Mouse (Mus musculus) lung, embryonic 15.5 days (tissue): Measurements from ENCODE around the gene Zfp503. TPM values are rescaled to one million over a fixed set of nuclear protein-coding genes. Genes with fewer than 3 reads are reported as not detected.

Source experiments
- ATAC-seq: fragments of 200-750 bp; cut with Nextera tagmentation; 2 replicates; pipeline ENCODE4 v1.8.0; 2017; ENCODE audit warnings: moderate number of reproducible peaks, borderline replicate concordance; ENCODE audit not compliant: low FRiP score, low TSS enrichment; ENCODE audit errors: extremely low read depth
- H3K27ac ChIP-seq: fragments of 300-500 bp; sonication (generic); 2 replicates; pipeline ENCODE4 v1.5.1; 2015; ENCODE audit warnings: moderate library complexity, mild to moderate bottlenecking, inconsistent platforms
- H3K27me3 ChIP-seq: fragments of 300-500 bp; sonication (generic); 2 replicates; pipeline ENCODE4 v1.6.1; 2015; ENCODE audit warnings: inconsistent platforms
- H3K36me3 ChIP-seq: fragments of 300-500 bp; sonication (generic); 2 replicates; pipeline ENCODE4 v1.6.1; 2015; ENCODE audit warnings: inconsistent platforms
- H3K4me1 ChIP-seq: fragments of 300-500 bp; sonication (generic); 2 replicates; pipeline ENCODE4 v1.6.1; 2015; ENCODE audit warnings: inconsistent platforms
- H3K4me2 ChIP-seq: fragments of 300-500 bp; sonication (generic); 2 replicates; pipeline ENCODE4 v1.6.1; 2015; ENCODE audit warnings: inconsistent platforms, mild to moderate bottlenecking, moderate library complexity
- H3K4me3 ChIP-seq: fragments of 300-500 bp; sonication (generic); 2 replicates; pipeline ENCODE4 v1.5.1; 2015; ENCODE audit warnings: mild to moderate bottlenecking, inconsistent platforms
- H3K9ac ChIP-seq: fragments of 300-500 bp; sonication (generic); 2 replicates; pipeline ENCODE4 v1.6.1; 2015; ENCODE audit warnings: inconsistent platforms
- H3K9me3 ChIP-seq: fragments of 300-500 bp; sonication (generic); 2 replicates; pipeline ENCODE4 v1.6.1; 2016; ENCODE audit warnings: inconsistent platforms
- WGBS: fragments of 180-500 bp; shearing (Covaris S2); methylation state at CpG from one replicate; pipeline ENCODE4 v1.1.7; 2015; 5-methylcytosine and 5-hydroxymethylcytosine counted together
- microRNA-seq: library from miRNA; unstranded; fragments of <30 nt; microRNA quantifications from one replicate; pipeline ENCODE4, GENCODE M21; 2016
- polyA plus RNA-seq: library from polyadenylated mRNA; unstranded; fragments of >200 nt; fragmentation: Nextera tagmentation; extraction: Ambion mirVana; gene quantifications from 2 replicates; pipeline ENCODE4 v1.2.1, GENCODE M21; 2015

Gene Zfp503
- polyA plus RNA-seq, 1 experiment from 2014 or later = 26.8 TPM

DNA sequence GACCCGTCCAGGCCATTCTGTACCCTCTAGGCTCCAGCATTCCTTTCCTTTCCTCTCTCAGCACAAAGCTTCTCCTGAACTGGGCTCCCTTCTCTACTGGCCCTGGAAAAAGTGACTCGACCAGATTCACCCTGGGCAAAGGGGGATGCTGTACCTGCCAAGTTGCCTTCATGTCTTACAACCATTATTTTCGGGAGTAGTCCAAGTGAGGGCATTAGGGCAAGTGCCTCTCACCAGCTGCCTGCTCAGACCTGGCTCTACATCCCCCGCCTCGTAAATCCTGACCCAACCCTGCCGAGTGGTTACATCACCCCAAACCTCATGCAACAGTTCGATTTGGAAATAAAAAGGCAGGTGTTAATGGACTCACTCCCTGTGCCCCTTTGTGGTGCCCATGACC lies 36.9 kb downstream of the Zfp503 start:
- H3K9me3 ChIP-seq = no peaks in the 10 kb centered on the region
- H3K27ac ChIP-seq = no peak overlapping the region
- no peak overlapping the region for H3K9ac ChIP-seq
- ATAC-seq = no peak
- H3K36me3 ChIP-seq = no peaks in the 10 kb centered on the region
- WGBS = 66% methylated on average over 7 of the region's 7 CpGs
- no peak overlapping the region for H3K4me3 ChIP-seq
- H3K4me1 ChIP-seq = no peaks in the 10 kb centered on the region
- no peak overlapping the region for H3K4me2 ChIP-seq
- H3K27me3 ChIP-seq = no peaks in the 10 kb centered on the region

- no peak overlapping the region for H3K9ac ChIP-seq
- H3K36me3 ChIP-seq = no peaks in the 10 kb centered on the region
- H3K4me1 ChIP-seq = no peaks in the 10 kb centered on the region
- H3K9me3 ChIP-seq = no peaks in the 10 kb centered on the region
- H3K27ac ChIP-seq = no peak overlapping the region
- WGBS = 54% methylated on average over 10 of the region's 10 CpGs
- H3K4me3 ChIP-seq = no peak overlapping the region
- H3K27me3 ChIP-seq = no peaks in the 10 kb centered on the region
- ATAC-seq = no peak
- H3K4me2 ChIP-seq = no peak overlapping the region
Measured at GRCm38 (mm10) chr14:21951896-21952523, 37.4 kb downstream of the Zfp503 start.

DNA sequence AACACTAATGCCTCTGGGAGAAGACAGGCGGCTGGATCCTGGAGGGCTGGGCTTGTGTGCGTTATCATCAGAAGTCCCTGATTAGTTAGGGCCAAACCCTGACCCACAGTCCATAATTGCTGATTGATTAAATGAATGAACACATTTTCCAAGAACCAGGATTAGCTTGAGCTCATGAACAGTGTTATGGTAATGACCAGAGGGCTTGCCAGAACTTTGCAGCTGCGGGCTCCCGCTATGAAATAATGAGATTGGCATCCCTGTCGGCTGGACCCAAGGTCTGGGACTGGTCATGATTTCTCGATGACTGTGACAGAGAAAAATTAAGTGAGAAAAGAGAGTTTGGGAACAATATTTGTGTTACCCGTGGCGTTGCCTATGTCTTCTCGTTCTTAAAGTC lies 44.5 kb downstream of the Zfp503 start:
- no peaks in the 10 kb centered on the region for H3K9me3 ChIP-seq
- no peak overlapping the region for H3K27ac ChIP-seq
- ATAC-seq = no peak
- H3K4me3 ChIP-seq = no peak overlapping the region
- no peaks in the 10 kb centered on the region for H3K36me3 ChIP-seq
- H3K9ac ChIP-seq = no peak overlapping the region
- no peak overlapping the region for H3K4me2 ChIP-seq
- WGBS = 61% methylated on average over 9 of the region's 9 CpGs
- no peaks in the 10 kb centered on the region for H3K27me3 ChIP-seq
- H3K4me1 ChIP-seq = no peaks in the 10 kb centered on the region

- H3K9ac ChIP-seq = no peak overlapping the region
- no peaks in the 10 kb centered on the region for H3K4me1 ChIP-seq
- no peaks in the 10 kb centered on the region for H3K9me3 ChIP-seq
- ATAC-seq = no peak
- no peaks in the 10 kb centered on the region for H3K36me3 ChIP-seq
- no peaks in the 10 kb centered on the region for H3K27me3 ChIP-seq
- 56% methylated on average over 2 of the region's 2 CpGs for WGBS
- H3K4me2 ChIP-seq = no peak overlapping the region
- no peak overlapping the region for H3K27ac ChIP-seq
- no peak overlapping the region for H3K4me3 ChIP-seq
Measured at GRCm38 (mm10) chr14:21941581-21941980, 47.8 kb downstream of the Zfp503 start.

DNA sequence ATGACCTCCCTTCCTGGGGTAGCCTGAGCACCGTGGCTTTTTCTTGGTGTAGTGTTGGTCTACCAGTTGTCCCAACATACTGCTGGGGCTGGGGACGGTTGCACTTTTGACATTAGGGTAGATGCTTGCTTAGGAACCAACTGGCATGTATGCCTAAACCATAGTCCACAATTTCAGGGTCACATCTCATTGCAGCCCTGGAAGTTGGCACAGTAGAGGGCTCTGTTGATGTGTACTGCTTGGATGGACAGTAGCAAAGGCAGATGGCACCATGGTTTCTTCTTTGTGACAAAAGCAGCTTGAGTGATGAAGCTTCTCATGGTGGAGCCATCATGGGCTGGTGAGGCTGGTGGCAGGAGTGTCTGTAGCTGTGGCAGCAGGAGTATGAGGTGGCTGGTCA lies 52.3 kb downstream of the Zfp503 start:
- Histone ChIP-seq H3K27ac (no peak overlapping the region), H3K4me1 (no peaks in the 10 kb centered on the region), H3K9me3 (no peaks in the 10 kb centered on the region), H3K27me3 (no peaks in the 10 kb centered on the region), H3K4me2 (no peak overlapping the region), H3K9ac (no peak overlapping the region), H3K4me3 (no peak overlapping the region), H3K36me3 (no peaks in the 10 kb centered on the region)
- WGBS = 96% methylated on average over 2 of the region's 2 CpGs
- no peak for ATAC-seq

- 72% methylated on average over 6 of the region's 6 CpGs for WGBS
- Histone ChIP-seq H3K27ac (no peak overlapping the region), H3K4me1 (no peaks in the 10 kb centered on the region), H3K36me3 (no peaks in the 10 kb centered on the region), H3K9ac (no peak overlapping the region), H3K4me2 (no peak overlapping the region), H3K4me3 (no peak overlapping the region), H3K9me3 (no peaks in the 10 kb centered on the region), H3K27me3 (no peaks in the 10 kb centered on the region)
- no peak for ATAC-seq
Measured at GRCm38 (mm10) chr14:21936102-21936630, 53.2 kb downstream of the Zfp503 start.

Small RNAs within 50 kb of the gene (microRNA-seq; reads per million reads assigned to microRNA genes)
- not detected for gene Gm27532

Other genes with a start within 250 kb of the Zfp503 start
- 8.2 and 9.4 TPM in 2 replicates for gene Samd8, start 239.1 kb downstream of the Zfp503 start, polyA plus RNA-seq
- not detected in 2 replicates for gene Dusp13, start 238.4 kb downstream of the Zfp503 start, polyA plus RNA-seq
- gene Vdac2, start 164.4 kb downstream of the Zfp503 start, polyA plus RNA-seq = 280 and 281 TPM in 2 replicates
- 15.0 and 16.9 TPM in 2 replicates for gene Comtd1, start 140.6 kb downstream of the Zfp503 start, polyA plus RNA-seq
- 0.39 and 0.62 TPM in 2 replicates for gene Lrmda, start 30.1 kb upstream of the Zfp503 start, polyA plus RNA-seq